Mouse (Mus musculus): ENCODE measurements at regions not wholly inside any gene's neighbourhood (a gene's known extent, or its start where the extent isn't known, plus 50 kb on each side); places are given as distances from the start of the nearest gene placed in this dataset.

DNA sequence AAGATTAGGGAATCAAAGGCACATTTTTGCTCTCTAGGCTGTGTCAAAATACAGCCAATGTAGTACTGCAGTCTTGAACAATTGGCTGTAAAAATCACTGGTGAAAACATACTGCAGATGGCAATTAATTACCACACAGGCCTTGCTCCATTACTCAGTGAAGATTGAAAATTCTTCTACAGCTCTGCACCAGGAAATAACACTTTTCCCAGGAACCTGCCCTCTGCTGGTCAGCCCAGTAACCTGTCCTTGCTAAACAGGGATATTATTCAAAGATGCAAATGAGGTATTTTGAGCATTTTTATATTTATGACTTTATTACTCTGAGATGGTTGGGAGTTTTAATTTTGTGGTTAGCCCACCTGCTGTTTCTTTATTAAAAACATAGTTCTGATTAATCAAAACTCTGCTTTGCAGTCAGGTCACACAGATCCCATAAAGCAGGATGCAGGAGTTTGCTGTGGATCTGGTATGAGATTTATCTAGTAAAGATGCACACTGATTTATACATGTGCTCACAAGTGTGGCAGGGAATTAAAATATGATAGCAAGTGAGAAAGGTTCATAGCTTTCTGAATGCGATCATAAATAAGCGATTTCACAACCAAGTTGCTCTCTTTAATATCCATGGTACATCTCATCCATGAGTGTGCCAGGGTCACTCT lies 815.3 kb upstream of the Ghitm start:
- no peak overlapping the region for H3K4me3 ChIP-seq
- no peak for DNase-seq (ENCODE audit: low spot score in 2 of 2)
- no peak overlapping the region for H3K27ac ChIP-seq
- TF ChIP-seq CTCF (conservative IDR thresholded peaks at IDR 0.05) = peak; percentile 69

All from layer of hippocampus, adult 2 months (tissue).